Mouse (Mus musculus) C2C12 (cell line): ENCODE results near the gene Scrn3. TPM values are rescaled to one million over a fixed set of nuclear protein-coding genes. Genes with fewer than 3 reads are reported as not detected.

Experiments
- H3K27me3 ChIP-seq: one replicate; pipeline ENCODE4 v1.6.1; 2011; ENCODE audit not compliant: control insufficient read depth, insufficient read depth, insufficient read length
- H3K36me3 ChIP-seq: one replicate; pipeline ENCODE4 v1.6.1; 2011; ENCODE audit not compliant: control insufficient read depth, insufficient read depth
- H3K4me3 ChIP-seq: one replicate; pipeline ENCODE4 v1.5.1; 2011; ENCODE audit warnings: mild to moderate bottlenecking, control low read depth; ENCODE audit not compliant: poor library complexity, insufficient read depth, severe bottlenecking
- H3K79me2 ChIP-seq: one replicate; pipeline ENCODE4 v1.6.1; 2011; ENCODE audit not compliant: control insufficient read depth, insufficient read depth
- H3K79me3 ChIP-seq: one replicate; pipeline ENCODE4 v1.6.1; 2011; ENCODE audit warnings: low read depth, control low read depth
- H3ac ChIP-seq: one replicate; pipeline ENCODE3; 2011; ENCODE audit warnings: low read depth; ENCODE audit not compliant: control insufficient read depth, insufficient read length
- CEBPB ChIP-seq: IDR thresholded peaks from one replicate; pipeline ENCODE4 v1.6.1; 2011; ENCODE audit warnings: low read depth, mild to moderate bottlenecking, control low read depth, moderate library complexity
- CTCF ChIP-seq: IDR thresholded peaks from one replicate; pipeline ENCODE4 v1.5.1; 2011; ENCODE audit not compliant: control insufficient read depth, insufficient read depth, insufficient read length
- FOSL1 ChIP-seq: IDR thresholded peaks from one replicate; pipeline ENCODE4 v1.8.0; 2011; ENCODE audit warnings: mild to moderate bottlenecking, low read length; ENCODE audit not compliant: poor library complexity, insufficient read depth, severe bottlenecking
- MAX ChIP-seq: IDR thresholded peaks from one replicate; pipeline ENCODE4 v1.6.1; 2011; ENCODE audit warnings: mild to moderate bottlenecking, control low read depth
- MYOD1 ChIP-seq: IDR thresholded peaks from one replicate; pipeline ENCODE4 v1.6.1; 2011; ENCODE audit warnings: low read depth; ENCODE audit not compliant: control insufficient read depth, insufficient read length
- MYOG ChIP-seq: IDR thresholded peaks from one replicate; pipeline ENCODE4 v1.6.1; 2011; ENCODE audit not compliant: control insufficient read depth, insufficient read length; ENCODE audit errors: extremely low read depth
- USF1 ChIP-seq: IDR thresholded peaks from one replicate; pipeline ENCODE4 v1.6.1; 2011; ENCODE audit warnings: low read depth, mild to moderate bottlenecking, control low read depth, moderate library complexity
- polyA plus RNA-seq: library from polyadenylated mRNA; unstranded; fragments of >200 nt; fragmentation: generic; extraction: Trizol; gene quantifications from one replicate; pipeline ENCODE4 v1.2.1, GENCODE M21; 2012; ENCODE audit warnings: missing spikeins

The Scrn3 gene
- polyA plus RNA-seq, 1 experiment, result 7.0 TPM

DNA sequence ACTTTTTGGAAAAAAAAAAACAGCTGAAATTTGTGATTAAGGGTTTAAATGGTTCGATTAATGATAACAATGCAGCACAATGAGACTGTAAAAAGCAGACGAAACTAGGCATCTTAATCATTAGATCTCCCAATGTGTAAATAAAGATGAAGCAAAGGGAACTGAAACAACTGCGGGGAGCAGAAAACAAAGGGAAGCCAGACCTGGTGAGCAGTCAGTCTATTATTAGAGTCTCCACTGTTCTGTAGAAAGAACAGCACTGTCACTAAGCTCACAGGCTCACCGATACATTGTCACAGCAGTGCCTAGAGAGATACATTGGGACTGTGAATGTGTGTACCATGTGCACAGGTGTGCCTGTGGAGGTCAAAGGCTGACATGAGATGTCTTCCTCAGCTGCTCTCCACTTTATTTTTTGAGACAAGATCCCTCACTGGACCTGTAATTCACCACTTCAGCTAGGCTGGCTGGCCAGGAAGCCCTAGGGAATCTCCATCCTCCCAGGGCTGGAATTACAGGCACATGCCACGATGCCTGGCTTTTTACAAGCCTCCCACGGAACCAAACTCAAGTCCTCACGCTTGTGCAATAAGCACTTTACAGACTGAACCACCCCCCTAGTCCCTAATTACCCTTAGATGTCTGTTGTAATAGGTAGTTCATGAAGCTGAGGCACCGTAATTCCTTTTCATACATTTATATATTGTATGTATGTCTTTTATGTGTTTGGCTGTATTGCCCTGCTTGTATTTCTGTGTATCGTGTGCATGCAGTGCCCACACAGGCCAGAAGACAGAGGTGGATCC lies 59.3 kb downstream of the Scrn3 start:
- no peaks in the 10 kb centered on the region for H3K79me3 ChIP-seq
- no peaks in the 10 kb centered on the region for H3K36me3 ChIP-seq
- H3K4me3 ChIP-seq, result no peak overlapping the region
- H3K79me2 ChIP-seq, result no peaks in the 10 kb centered on the region
- no peak for TF ChIP-seq FOSL1
- no peak for TF ChIP-seq CEBPB
- H3K27me3 ChIP-seq, result no peaks in the 10 kb centered on the region
- H3ac ChIP-seq, result no peak overlapping the region

DNA sequence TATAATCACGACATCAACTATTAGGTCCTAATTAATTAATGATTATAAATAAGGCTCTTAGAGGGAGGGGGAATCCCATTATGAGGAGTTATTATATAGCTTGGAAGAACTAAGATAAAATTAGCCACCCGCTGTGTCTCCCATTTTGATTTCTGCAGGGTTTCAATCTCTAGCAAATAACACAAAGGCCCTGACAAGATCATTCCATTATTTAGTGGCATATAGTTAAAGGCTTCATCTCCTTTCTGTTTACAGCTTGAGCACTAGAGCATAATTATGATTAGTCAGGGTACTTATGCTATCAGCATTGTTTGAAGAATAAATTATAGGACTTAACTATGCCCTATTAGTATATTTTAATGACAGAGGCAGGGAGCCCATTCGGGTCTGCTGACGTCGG lies 65.9 kb downstream of the Scrn3 start:
- Histone ChIP-seq H3ac (no peak overlapping the region), H3K79me3 (no peaks in the 10 kb centered on the region), H3K36me3 (no peaks in the 10 kb centered on the region), H3K27me3 (no peaks in the 10 kb centered on the region), H3K79me2 (no peaks in the 10 kb centered on the region), H3K4me3 (no peak overlapping the region)
- TF ChIP-seq USF1, result no peak
- no peak for TF ChIP-seq MAX
- TF ChIP-seq CTCF, result no peak
- no peak for TF ChIP-seq FOSL1

DNA sequence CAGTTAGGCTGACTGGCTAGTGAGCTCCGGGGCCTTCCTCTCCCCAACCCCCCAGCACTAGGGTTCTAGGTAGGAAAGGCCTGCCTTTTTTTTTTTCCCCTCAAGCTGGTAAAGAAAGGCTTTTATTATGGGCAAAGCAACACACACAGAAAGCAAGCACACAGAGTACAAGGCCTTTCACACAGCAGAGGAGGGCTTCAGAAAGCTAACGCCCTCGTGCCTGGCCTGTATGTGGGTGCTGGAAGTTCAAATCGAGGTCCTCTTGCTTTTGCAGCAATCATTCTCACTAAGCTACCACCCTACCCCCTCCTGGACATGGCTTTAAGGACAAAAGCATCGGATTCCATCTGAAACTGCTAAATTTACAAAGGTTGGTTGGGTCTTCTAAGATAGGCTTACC lies 67.3 kb downstream of the Scrn3 start:
- Histone ChIP-seq H3K79me3 (no peaks in the 10 kb centered on the region), H3K79me2 (no peaks in the 10 kb centered on the region), H3K4me3 (no peak overlapping the region), H3K27me3 (no peaks in the 10 kb centered on the region), H3K36me3 (no peaks in the 10 kb centered on the region), H3ac (no peak overlapping the region)
- TF ChIP-seq USF1 (no peak), CEBPB (no peak), MAX (no peak), CTCF (no peak), MYOD1 (no peak), MYOG (no peak), FOSL1 (no peak)

GRCm38 (mm10) chr2:73380298-73380975 lies 68.0 kb downstream of the Scrn3 start:
- H3K79me2 ChIP-seq, result no peaks in the 10 kb centered on the region
- no peak overlapping the region for H3K4me3 ChIP-seq
- no peaks in the 10 kb centered on the region for H3K27me3 ChIP-seq
- H3K36me3 ChIP-seq, result no peaks in the 10 kb centered on the region
- no peak overlapping the region for H3ac ChIP-seq
- no peaks in the 10 kb centered on the region for H3K79me3 ChIP-seq
- TF ChIP-seq MAX (no peak), USF1 (no peak), CTCF (no peak), MYOG (no peak), FOSL1 (no peak), MYOD1 (no peak), CEBPB (no peak)

DNA sequence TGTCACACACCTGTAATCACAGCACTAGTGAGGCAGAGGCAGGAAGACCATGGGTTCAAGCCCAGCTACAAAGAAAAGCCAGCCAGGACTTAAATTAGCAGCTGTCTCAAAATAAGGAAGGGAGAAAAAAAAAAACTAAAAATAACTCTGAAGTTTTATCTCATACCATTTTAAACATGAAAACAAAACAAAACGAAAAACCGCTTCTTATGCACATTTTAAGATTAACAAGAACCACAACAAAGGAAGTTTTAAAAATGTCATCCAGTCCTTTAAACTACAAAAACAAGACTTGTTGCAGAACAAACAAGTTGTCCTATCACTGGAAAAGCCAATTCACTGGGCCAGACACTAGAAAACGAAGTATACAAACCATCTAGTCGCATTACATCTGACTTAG lies 72.8 kb downstream of the Scrn3 start:
- H3K36me3 ChIP-seq, result no peaks in the 10 kb centered on the region
- H3ac ChIP-seq, result no peak overlapping the region
- H3K79me3 ChIP-seq, result no peaks in the 10 kb centered on the region
- no peak for TF ChIP-seq MAX
- TF ChIP-seq CTCF, result no peak
- no peak for TF ChIP-seq CEBPB
- no peak for TF ChIP-seq MYOG
- no peak for TF ChIP-seq FOSL1
- no peak for TF ChIP-seq USF1
- TF ChIP-seq MYOD1, result no peak
- no peak overlapping the region for H3K4me3 ChIP-seq
- H3K79me2 ChIP-seq, result no peaks in the 10 kb centered on the region
- H3K27me3 ChIP-seq, result no peaks in the 10 kb centered on the region
